Mouse (Mus musculus) forelimb bud, embryonic 11.5 days (tissue): ENCODE measurements around the gene Kcnq1.

Experiments used
- DNase-seq: peaks from one replicate; pipeline ENCODE4 v3.0.0-alpha.2; 2012; ENCODE audit warnings: low read depth, low spot score

Kcnq1 gene

GRCm38 (mm10) chr7:143412606-143413005 lies 306.4 kb downstream of the Kcnq1 start:
- no peak for DNase-seq

DNA sequence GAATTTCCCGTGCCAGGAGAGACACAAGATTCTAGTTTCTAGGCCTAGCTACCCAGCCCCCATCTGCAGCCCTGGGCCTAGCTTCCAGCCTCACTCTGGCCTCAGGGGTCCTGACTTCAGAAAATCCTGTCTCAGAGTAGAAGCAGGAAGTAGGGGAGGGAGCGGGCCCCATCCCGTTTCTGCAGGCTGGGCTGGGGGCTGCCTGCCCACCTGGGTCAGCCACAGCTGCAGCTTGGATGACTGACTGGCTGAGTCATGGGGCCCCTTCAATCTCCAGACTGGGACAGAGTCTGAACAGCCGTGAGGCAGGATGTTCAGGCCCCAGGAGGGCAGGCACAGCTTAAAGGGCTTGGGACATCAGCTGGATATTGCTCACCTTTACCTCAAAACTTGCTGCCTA lies 308.9 kb downstream of the Kcnq1 start:
- DNase-seq: peak; percentile 28

- DNase-seq: peak; percentile 57
Observed at GRCm38 (mm10) chr7:143416406-143416805, 310.2 kb downstream of the Kcnq1 start.

DNA sequence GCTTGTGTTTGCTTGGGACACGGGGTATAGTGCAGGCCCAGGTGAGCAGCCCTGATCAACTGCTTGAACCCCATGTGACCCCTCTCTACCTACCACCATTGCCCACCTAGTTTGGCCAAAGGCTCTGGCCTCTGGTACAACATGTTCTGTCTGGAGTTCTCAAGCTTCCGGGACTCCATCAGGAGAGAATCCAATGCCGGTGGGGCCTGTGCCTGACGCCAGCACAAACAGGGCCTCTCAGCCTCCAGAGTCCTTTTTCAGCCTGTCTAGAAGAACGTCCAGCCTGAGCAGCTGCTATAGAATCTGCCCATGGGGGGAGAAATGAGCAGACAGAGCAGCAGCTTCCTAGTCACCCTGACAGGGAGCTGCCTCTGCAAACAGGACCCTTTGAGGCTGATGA lies 311.7 kb downstream of the Kcnq1 start:
- DNase-seq: no peak

GRCm38 (mm10) chr7:143419585-143420160 lies 313.5 kb downstream of the Kcnq1 start:
- no peak for DNase-seq

- no peak for DNase-seq
Observed at GRCm38 (mm10) chr7:143428142-143428813, 322.1 kb downstream of the Kcnq1 start.

DNA sequence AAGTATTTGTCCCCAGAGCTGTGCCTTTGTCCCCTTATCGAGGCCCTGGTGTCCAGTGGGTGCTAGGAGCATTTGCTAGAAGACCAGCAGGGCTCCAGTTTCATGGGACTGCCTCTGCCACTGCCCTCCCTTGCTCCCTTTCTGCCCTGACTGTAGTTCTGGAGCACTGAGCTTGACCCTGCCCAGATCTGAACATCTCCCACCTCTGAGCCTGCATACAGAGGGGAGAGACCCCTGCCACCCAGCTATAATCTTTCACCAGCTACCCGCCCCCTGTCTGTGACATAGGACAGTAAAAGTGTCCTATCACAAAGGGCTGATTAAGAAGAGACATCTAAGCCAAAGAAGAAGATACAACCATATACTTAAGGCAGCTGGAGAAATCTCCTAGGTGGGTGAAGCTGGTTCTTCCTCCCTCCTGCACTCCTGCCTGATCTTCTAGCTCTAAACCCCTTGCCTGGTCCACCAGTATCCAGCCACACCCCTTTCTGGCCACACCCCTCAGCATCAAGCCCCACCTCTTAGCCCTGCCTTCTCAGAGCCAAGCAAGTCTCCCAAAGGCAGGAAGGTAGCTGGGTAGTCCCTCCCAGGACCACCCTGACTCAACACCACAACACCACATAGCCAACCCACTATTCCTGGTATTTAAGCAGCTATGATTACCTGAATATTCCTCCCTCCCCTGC lies 322.8 kb downstream of the Kcnq1 start:
- no peak for DNase-seq

- no peak for DNase-seq
Observed at GRCm38 (mm10) chr7:143432631-143433030, 326.5 kb downstream of the Kcnq1 start.

GRCm38 (mm10) chr7:143433331-143433730 lies 327.2 kb downstream of the Kcnq1 start:
- DNase-seq: no peak

GRCm38 (mm10) chr7:143437231-143437893 lies 331.2 kb downstream of the Kcnq1 start:
- DNase-seq: no peak

DNA sequence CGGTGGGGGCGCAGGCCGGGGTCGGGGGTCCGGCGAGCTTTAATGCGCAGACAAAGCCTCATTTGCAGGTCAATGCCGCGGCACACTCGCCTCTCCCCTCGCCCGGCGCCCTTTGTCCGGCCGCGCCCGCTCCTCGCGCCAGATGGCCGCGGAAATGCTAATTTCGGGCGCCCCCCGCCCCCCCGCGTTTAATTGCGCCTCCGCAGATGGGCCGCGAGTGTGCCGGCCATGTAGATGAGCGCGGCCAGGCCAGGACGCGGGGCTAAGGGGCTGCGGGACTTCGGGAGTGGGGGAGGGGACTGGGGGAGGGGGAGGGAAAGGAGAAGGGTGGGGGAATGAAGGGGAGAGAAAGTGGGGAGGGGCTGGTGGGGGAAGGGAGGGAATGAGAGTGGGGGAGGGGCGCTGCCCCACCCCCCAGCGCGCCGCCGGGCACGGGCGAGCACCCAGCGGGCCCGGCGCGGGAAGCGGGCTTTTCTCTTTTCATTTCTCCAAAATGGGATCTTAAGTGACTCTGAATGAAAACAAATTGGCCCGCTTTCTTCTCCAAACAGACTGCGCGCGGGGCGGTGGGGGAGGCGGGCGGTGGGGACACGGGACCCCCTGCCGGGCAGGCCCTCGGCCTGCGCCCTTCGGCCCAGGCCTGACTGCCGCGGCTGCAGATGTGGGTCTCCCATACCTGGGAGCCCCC lies 331.9 kb downstream of the Kcnq1 start:
- peak; percentile 31 for DNase-seq

- no peak for DNase-seq
Observed at GRCm38 (mm10) chr7:143438965-143439364, 332.8 kb downstream of the Kcnq1 start.

DNA sequence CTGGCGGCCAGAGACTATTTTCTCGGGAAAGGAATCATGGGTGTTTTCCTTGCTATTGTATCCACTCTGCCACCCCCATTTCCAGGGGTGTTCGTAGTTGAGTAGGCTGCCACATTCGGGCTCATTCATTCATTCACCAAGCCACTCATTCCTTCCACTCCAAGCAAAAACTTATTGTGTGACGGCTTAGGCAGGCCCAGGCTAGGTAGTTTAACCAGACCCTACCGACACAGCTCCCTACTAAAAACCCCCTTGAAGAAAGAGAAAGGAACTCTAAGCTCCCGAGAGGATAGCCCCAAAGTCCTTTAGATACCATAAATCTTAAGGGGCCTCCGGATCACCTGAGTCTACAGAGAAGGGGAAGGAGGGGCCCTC lies 338.4 kb downstream of the Kcnq1 start:
- no peak for DNase-seq

- no peak for DNase-seq
Observed at GRCm38 (mm10) chr7:143444955-143445648, 338.9 kb downstream of the Kcnq1 start.

DNA sequence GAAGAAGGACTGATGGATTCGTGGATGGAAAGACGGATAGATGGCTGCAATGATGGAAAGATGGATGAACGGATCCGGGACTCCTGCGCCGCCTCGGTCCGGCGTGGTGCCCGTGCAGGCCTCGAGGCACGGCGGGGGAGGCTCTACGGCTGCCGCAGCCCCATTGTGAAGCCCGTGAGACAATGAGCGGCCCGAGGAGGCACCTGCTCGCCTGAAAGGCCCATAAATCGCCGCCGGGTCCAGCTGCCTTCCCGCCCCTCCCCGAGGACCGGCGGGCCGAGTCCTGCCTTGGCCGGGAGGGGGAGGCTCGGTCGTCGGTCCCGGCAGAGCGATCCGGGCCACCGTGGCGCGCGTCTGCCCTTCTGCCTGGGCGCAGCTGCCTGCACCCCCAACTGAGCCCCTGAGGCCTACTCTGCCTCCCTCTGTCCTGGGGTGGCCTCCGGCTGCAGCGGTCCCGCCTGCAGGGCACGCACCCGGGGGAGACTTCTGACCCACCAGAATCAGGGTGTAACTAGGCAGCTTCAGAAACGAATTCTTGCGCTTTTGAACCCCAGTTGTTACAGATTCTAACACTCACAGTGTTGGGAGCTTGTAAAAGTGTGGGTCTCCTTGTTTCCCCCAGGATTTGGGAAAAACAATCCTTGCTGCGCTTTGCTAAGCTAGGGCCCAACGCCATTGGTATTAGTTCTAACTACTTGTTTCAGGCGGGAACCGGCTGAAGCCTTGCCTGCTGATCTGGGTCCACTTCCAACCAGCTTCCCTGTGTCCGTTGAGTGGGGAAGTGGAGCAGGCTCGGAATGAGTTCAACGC lies 339.7 kb downstream of the Kcnq1 start:
- DNase-seq: no peak

GRCm38 (mm10) chr7:143447130-143447529 lies 341.0 kb downstream of the Kcnq1 start:
- DNase-seq: no peak

DNA sequence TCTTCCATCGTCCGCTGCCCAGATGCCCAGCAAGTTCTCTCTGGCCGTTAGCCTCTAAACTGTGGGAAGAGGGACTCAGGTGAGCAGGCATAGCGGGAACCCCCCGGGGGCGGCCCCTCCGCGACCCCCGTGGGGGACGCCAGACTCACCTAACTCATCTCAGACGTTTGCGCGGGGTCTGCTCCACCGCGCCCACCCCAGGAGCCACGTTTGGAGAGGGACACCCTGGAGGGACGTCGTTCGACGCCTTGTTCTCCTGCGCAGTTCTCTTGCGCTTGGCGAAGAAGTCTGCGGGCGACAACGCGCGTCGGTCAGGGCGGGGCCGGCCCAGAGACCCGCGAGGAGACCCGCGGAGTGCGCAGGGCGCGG lies 352.8 kb downstream of the Kcnq1 start:
- DNase-seq: no peak

DNA sequence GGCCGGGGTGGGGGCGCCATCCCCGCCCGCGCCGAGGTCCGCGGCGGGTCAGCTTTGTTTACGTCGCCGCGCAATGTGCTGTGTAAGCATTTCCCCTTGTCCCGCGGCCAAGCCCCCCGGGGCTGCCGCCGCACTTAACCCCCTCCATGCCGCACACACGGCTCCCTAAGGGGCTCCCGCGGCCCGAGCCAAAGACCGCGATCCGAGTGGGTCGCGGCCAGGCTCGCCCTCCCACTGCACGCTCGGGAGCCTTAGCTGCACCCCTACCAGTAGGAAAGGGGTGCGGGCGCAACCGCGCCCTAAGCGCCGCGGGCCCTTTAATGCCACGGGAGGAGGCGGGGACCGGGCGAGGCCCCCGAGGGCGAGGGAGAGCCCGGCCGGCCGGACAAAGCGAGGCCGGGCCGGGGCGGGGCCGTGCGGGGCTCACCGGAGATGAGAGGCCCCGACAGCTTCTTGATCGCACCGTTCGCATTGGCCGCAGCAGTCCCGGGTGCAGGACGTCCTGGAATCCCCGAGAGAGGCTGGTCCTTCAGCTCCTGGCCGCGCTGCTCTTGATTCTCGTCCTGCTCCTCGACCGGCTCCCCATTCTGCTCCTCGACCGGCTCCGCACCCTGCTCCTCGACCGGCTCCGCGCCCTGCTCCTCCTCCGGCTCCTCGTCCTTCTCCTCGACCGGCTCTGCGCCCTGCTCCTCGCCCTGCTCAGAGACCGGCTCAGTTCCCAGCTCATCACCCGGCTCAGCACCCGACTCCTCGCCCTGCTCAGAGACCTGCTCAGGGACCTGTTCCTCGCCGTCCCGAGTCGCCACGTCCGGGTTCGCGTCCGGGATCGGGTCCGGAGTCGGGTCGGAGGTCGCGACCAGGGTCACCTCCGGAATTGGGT lies 353.4 kb downstream of the Kcnq1 start:
- DNase-seq: no peak

GRCm38 (mm10) chr7:143460217-143460834 lies 354.2 kb downstream of the Kcnq1 start:
- DNase-seq: no peak
